Mouse (Mus musculus) layer of hippocampus, postnatal 14 days (tissue): ENCODE data around the gene Slc50a1. TPM values are rescaled to one million over a fixed set of nuclear protein-coding genes. Genes with fewer than 3 reads are reported as not detected.
A peak's percentile ranks its signal among the peaks of the same experiment; 100 is the strongest.

Experiments
- DNase-seq, 2 experiments: peaks; one replicate each; pipeline ENCODE4 v3.0.0; 2021 to 2022; ENCODE audit warnings: low spot score in 2 of 2, mixed read lengths in 1 of 2
- total RNA-seq, 2 experiments: library from RNA; stranded (reverse); gene quantifications; 2 replicates each; pipeline ENCODE4 v1.2.3; 2021

Slc50a1 gene
- total RNA-seq, 2 experiments from 2014 or later, result 37.1 to 40.2 TPM

- no peak for DNase-seq
Observed at GRCm38 (mm10) chr3:89236516-89236915, 33.9 kb downstream of the Slc50a1 start.

DNA sequence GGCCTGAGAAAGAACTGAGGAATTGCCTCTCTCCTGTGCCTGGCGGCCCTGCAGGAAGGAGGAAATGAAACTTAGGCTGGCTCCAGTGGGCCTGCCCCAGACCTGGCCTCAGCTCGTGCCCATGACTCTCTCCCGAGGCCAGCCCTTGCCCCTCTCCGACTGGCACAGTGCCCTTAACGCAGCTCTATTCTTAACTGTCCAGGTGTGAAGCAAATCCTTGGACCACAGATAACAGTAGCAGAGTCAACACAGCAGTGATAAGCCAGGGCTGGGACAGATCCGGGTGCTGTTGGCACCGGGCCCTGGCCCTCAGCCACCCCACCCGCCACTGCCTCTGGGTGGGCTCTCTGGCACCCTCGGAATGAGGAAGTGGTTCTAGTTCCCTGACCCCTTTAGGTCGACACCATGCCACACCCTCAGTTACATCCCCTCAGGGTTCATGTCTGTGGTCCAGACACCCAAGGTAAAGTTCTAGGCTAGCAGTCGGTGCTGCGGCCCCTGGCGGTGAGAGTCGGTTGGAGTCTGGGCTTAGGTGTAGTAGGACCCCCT lies 36.7 kb downstream of the Slc50a1 start:
- DNase-seq, result no peak

DNA sequence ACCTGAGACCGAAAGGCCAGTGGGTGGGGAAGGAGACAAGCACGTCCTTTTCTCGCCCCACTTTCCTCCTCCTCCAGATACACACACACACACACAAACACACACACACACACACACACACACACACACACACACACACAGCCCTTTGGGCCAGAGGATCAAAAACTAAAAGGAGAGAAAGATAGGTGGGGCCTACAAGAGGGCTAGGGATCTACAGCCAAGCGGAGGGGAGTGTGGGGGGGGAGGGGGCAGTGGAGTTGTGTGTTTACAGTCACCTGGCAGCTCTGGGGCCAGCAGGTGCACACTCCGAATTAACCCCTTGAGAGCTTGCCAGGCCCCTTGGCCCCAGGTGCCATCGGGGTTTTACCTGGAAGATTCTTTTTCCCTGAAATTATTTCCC lies 37.8 kb downstream of the Slc50a1 start:
- DNase-seq, result no peak

- no peak for DNase-seq
Observed at GRCm38 (mm10) chr3:89231772-89232275, 38.5 kb downstream of the Slc50a1 start.

- DNase-seq, result no peak
Observed at GRCm38 (mm10) chr3:89231345-89231744, 39.0 kb downstream of the Slc50a1 start.

DNA sequence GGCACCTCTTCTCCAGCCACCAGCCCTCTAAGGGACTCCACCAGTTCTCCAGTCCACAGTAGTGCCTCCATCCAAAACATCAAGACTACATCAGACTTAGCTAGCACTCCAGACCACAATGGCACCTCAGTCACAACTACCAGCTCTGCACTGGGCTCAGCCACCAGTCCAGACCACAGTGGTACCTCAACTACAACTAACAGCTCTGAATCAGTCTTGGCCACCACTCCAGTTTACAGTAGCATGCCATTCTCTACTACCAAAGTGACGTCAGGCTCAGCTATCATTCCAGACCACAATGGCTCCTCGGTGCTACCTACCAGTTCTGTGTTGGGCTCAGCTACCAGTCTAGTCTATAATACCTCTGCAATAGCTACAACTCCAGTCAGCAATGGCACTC lies 39.8 kb downstream of the Slc50a1 start:
- no peak for DNase-seq

DNA sequence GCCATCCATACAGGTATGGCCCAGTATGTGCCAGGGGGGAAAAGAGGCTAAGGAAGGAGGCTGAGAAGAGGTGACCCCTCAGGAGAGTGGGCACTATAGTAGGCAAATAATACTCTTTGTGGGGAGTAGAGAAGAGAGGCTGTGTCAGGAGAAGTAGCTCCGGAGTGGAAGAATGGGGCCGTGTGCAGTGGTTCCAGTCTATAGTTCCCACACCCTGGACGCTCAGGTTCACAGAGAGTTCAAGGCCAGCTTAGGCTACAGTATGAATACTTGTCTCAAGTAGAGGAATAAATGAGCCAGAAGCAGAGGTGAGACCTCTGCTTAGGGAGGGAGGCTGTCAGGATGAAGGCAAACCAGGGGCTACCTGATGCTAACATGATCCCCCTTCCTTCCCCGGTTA lies 41.1 kb downstream of the Slc50a1 start:
- no peak for DNase-seq

GRCm38 (mm10) chr3:89228836-89229235 lies 41.5 kb downstream of the Slc50a1 start, which contains the start of gene Muc1:
Muc1 (plus strand) TSS chr3:89229057.
- DNase-seq, result no peak

- DNase-seq, result peak; percentile 83 to 87
Observed at GRCm38 (mm10) chr3:89228180-89228549, 42.2 kb downstream of the Slc50a1 start.

GRCm38 (mm10) chr3:89227307-89228179 lies 42.8 kb downstream of the Slc50a1 start:
- peak; percentile 90 to 96 for DNase-seq

- no peak for DNase-seq
Observed at GRCm38 (mm10) chr3:89226900-89227299, 43.5 kb downstream of the Slc50a1 start, which contains the start of gene Mtx1. Mtx1 (minus strand) TSS chr3:89227088.

- no peak for DNase-seq
Observed at GRCm38 (mm10) chr3:89226361-89226760, 44.0 kb downstream of the Slc50a1 start.

- DNase-seq, result no peak
Observed at GRCm38 (mm10) chr3:89225918-89226317, 44.5 kb downstream of the Slc50a1 start.

- DNase-seq, result no peak
Observed at GRCm38 (mm10) chr3:89225321-89225815, 45.0 kb downstream of the Slc50a1 start.

DNA sequence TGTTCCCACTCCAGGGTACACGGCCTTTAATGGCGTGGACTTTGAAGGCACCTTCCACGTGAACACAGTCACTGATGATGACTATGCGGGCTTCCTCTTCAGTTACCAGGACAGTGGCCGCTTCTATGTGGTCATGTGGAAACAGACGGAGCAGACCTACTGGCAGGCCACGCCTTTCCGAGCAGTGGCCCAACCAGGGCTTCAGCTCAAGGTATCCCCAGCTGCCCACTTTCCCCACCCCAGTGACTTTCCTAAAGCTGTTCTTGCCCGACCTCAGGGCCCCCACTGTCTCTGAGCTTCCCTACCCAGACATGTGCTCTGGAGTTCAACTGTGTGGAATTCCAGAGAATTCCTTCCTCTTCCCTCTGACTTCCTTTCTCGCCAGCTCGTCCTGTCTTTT lies 45.6 kb downstream of the Slc50a1 start:
- no peak for DNase-seq

DNA sequence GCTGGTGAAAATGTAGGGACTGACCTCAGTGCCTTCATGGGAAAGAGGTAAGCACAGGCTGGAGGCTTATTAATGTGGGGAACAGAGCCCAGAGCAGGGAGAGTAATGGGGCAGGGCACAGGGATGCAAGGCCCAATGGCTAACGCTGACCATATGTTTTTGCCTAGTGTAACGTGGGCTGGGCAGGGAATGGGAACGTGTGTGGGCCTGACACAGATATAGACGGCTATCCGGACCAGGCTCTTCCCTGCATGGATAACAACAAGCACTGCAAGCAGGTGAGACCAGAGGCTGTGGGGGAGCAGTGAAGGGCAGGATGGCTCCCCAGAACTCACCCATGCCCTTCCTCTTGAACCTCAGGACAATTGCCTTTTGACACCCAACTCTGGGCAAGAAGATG lies 49.2 kb downstream of the Slc50a1 start:
- DNase-seq, result no peak

GRCm38 (mm10) chr3:89219546-89219945 lies 50.8 kb downstream of the Slc50a1 start:
- no peak for DNase-seq

GRCm38 (mm10) chr3:89218271-89218670 lies 52.1 kb downstream of the Slc50a1 start:
- no peak for DNase-seq
